Mouse (Mus musculus) thymus, postnatal 10 days (tissue): Measurements from ENCODE around the gene Kcnh1.

ENCODE experiments used
- DNase-seq, 2 experiments: peaks; one replicate each; pipeline ENCODE4 v3.0.0; 2021; ENCODE audit warnings: low spot score in 2 of 2

The Kcnh1 gene

DNA sequence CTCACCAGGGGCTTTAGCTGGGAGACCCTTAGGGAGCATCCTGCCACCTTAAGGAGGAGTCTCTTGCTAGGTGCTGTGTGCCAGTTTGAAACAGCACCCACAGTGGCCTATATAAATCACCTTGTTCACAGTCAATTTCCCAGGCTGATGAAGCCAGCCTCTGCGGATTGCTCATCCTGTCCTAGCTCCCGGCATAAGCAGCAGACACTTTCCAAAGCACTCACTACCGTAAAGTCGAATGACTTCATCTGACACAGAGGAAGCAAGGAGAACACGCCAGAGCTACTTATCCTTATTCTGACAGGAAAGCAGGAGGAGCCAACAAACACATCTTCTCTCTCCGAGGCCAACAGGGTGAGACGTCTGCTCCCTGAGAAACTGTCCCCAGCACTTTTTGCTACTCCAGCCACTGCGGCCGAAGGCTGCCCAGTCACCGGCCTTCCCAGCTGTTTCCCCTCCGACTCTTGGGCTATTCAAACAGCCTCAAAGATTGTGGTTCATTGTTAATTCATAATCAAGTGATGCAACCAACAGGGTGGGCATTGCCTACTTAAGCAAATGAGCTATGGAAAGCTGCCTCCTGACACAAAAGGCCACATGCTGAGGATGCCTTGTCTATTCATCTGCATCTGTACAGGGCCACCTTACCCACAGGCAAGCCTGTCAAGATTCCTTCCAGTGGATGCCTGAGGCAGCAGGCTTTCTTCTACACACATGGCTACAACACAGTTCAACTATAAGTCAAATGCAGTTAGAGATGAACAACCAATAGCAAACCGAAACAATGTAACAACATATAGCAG, 332.0 kb downstream of the Kcnh1 start:
- no peak for DNase-seq

DNA sequence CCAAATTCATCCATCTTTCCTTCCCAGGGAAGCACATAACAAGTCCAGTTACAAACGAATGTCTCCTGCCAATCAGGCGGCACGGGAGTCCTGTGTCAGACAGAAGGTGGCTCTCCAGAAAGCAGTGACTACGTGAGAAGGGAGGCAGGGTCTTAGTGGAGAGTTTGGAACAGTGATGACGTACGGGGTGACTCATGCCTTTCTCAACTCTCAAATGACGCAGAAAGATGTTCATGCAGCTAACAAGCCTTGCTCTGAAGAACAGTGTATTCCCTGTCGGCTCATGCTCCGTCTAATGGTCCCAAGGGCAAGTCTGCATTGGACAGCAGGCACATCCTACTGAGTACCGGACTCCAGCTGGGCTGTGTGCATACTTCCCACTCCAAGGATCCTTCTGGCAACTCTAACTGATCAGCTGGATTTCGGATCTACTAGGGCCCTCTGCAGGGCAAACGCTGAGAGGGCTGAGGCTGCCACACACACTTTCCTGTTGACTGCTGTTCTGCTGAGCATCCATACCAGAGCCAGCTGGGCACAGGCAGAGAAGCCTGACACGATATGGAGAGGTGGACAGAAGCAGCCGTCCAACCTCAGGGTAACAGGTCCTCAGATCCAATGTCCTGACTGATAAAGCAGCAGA, 335.3 kb downstream of the Kcnh1 start:
- DNase-seq = no peak

DNA sequence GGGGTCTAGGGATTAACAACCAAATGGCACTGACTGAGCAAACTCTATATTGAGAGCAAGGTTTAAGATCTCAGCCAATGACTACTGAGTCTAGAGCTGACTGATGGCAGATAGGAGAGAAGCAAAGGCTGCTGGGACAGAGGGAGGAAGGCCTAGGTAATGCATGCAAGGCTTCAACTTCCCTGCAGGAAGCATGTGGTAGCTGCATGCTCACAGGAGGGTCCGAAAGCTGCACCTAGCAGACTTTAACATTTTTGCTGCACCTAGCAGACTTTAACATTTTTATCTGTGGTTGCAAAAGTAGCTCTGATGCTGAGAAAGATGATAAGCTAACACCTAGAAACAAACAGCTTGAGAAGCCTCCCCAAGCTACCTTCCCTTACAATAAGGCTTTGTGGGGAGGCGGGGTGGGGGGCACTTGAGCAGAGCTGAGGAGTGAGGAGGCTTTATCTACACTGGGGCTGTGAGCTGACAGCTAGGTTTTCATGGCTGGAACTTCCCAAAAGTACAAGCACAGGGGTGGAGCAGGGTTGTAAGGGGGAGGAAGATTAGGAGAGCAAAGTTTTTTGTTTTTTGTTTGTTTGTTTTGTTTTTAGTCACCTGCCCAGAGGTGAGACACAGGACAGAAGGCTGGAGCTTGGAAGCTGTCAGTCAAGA, 341.0 kb downstream of the Kcnh1 start:
- no peak for DNase-seq

DNA sequence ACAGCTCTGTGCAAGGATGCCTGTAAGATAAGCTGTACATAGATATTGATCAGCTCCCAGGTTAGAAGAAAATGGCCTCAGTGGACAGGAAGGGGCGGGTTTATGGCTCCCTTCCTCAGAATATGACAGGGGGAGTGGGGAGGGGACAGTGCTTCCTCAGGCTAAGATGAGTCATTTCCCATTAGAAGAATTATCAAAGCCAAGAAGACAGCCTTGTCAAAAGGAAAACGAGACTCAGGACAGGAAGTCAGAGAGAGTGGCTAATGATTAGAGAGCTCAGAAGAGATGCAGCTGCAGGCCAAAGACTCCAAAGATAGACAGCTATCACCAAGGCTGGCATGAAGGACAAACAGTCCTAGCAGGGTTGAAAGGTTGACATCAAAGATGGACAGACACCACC, 341.6 kb downstream of the Kcnh1 start:
- no peak for DNase-seq

DNA sequence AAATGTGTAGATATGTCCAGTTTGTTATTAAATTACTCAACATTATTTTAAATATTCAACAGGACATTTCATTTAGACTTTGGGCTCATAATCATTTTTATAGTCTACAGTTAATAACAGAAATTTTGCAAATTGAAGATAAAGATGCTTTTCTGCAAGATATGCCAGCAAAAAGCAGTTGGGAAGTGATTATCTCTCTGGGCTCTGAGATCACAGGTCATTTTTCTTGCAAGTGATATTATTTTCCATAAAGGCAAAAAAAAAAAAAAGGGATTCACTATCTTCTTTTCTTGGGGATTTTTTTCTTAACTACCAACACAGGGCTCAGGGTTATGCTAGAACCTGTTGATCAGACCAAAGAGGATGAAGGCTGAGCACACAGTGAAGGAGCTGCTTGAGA, 342.4 kb downstream of the Kcnh1 start:
- no peak for DNase-seq

DNA sequence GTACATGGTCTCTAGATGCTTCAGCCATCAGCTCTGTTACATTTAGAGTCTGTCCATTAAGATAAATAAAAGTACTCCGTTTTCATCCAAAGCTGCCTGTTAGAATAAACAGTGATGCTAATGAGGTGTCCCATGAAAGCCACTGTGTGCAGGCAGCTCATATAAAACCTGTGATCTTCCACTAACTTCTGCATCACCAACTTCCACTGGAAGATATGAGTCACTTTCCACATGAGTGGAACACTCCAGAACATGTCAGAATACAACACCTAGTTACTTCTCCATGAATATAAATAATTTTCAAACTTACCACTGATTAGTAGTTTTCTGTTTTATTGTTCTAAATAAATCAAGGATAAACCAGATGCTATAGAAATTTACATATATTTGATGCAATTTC, 345.9 kb downstream of the Kcnh1 start:
- no peak for DNase-seq

DNA sequence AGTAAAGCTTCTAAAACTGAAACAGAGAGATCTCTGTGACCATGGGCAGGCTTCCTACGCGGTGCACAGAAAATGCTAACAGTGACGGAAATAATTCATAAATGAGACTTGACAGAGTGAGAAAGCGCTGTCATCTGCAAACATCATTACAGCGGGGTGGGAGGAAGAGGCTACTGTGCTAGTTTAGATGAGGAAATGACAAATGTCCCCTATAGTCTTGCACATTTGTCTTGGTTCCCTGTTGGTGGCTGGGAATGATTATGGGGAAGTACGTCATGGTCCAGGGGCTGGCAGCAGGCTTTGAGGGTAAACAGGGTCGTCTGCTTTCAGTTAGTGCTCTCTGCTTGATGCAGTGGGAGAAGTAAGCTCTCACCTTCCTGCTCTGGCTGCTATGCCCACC, 346.6 kb downstream of the Kcnh1 start:
- DNase-seq = no peak

DNA sequence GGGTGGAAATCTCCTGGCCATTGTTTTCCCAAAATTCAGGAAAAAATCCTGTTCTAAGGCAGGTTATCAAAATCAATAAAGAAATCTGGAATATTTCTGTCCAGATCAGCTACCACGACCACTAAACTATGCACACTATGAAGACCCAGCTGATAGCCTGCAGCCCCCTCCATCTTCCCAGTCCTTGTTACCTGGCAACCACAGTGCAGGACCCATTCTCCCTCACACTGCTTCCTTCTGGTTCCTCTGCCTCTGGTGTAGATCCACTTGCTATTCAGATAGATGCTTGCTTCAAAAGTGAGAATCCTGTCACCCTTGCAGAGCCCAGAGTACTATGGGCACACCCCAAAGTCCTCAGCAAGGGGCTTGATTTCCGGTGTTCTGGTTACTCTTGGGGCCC, 351.5 kb downstream of the Kcnh1 start:
- no peak for DNase-seq

DNA sequence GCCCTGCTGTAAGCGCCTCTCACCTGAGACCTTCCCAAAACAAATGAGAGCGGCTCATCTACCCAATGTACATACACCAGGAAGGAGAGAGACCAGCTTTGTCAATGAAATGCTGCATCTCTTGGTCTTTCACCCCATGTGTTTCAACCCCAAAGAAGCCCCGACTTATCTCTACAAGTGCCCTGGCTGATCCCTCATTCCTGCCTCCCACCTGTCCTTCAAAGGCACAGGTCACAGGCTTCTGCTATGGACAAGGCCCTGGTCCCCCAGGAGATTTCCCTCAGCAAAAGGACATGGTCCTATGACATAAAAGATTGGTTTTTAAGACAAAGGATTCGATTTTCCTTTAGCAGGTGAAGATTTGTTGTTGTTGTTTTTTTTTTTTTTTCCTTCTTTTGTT, 353.1 kb downstream of the Kcnh1 start:
- DNase-seq = no peak

DNA sequence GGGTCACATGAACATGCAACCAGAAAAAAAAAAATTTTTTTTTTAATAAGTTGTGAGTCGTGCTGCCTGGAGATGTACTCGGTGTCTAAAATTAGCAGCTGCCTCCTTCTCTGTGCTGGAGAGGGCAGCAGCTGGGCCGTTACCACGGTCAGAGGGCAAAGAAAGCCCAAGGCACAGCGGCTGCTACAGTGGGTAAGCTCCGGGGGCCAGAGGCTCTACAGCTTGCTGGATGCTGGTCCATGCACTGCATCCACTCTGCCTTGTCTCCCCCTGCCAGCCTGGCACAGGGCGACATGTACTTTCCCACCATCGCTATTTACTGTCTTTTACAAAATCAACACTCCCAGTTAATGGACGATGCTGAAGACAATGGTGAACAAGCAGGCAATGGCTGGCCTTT, 353.5 kb downstream of the Kcnh1 start:
- DNase-seq = no peak

DNA sequence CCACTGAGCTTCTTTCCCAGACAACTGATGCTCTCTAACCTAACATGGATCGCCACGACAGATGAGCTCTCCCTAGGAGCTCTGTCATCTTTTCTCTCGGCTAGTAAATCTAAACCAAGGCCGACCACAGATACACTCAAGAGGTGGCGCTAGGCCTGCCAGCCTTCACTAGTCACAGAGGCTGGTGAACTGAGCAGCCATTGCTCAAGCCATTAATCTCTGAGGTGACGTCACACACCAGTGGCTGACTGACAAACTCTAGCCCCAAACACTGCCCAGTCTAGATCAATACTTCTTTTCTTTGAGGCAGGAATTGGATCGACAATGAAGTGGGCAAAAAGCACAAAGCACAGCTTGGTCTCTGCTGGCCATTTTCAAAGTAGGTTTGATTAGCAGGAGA, 354.3 kb downstream of the Kcnh1 start:
- DNase-seq = no peak

DNA sequence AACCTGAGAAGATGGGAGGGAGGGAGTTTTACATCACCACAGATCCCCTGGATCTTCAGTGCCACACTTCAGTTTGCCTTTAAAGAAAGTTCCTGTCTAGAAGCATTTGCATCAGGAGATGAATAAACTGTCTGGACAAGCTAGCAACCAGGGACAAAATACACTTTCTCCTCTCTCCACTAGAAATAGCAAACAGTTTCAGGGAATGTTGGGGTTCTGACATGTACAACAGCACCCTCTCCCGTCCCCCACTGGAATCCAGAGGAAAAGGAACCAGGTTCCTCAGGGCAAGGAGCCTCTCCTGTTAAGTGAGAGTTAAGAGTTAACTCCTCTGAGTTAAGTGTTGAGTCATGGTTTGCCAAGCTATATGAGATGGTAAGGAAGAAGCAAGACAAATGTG, 356.3 kb downstream of the Kcnh1 start:
- no peak for DNase-seq

DNA sequence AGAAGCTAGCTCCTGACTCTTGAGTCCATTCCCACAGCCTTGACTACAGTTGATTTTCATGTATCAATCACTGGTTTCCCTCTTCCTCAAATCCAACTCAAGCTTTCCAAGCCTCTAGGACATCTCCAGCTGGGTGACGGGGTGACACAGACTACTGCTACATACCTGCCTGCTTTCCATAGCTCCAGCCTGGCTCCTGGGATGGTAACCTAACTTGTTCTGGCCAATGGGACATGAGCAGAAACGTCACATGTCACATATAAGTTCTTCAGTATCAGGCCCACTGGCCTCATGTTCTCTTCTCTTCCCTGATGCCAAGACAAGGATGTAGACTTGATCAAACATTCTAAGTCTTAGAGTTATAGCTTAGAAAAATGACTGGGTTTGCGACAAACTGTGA, 360.0 kb downstream of the Kcnh1 start:
- DNase-seq = no peak

DNA sequence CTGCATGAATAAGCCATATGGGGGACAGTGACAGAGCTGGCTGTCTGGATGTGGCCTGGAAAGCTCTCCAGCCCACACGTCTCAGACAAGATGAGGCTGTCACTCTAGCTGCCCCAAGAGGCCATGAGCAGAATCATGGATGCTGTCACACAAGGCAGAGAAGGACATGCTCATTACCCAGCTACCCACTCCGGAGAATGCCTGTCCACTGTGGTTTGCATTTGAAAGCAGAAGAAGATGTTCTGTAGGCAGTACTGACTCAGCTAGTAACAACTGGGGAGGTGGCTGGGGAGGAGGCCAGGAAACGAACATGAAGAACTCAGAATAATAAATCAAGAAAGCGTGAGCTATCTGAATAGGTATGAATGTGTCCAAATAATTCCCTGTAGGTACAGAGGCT, 364.9 kb downstream of the Kcnh1 start:
- DNase-seq = no peak

DNA sequence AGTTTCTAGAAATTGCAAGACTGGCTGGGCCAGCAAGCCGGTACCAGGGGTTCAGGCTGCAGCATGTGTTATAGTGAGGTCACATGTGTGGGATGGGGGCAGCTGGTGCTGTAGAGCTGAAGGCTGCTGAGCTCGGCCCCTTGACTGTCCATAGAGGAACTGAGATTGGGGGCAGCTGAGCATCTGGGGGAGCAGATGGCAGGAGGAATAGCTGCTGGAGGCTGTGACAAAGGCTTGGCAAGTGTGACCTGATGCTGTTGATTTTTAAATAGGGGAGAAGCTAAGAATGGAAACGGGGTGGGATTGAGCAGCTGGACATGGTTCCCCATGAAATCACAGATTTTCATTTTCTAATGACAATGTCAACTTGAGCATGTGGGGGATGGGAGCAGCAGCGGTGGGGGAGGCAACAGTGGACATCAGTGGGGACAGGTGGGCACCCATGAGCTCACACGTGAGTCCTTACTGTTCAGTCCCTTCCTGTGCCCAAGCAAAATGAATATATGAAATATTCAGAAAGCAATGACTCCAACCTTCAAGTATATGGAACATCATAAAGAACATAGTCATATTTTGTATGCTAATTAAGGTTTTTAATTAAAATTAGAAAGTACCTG, 367.5 kb downstream of the Kcnh1 start:
- no peak for DNase-seq

DNA sequence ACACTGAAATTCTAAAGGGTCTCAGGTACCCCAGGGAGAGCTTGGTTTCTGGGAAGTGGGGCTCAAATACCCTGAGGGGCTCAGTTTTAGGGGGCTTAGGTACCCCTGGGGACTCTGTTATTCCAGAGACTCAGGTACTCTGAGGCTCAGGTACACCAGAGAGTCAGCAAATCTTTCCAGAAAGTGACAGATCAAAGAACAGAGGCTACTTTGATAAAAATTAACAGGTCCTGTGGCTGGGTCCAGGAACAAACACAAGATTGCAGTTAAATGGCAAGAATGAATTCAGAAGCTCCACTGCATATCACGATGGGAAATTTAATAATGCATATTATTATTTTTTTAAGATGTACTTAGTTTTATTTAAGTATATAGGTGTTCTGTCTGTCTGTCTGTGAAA, 368.8 kb downstream of the Kcnh1 start:
- no peak for DNase-seq
